Mouse (Mus musculus) erythroblast, embryonic 14.5 days (primary cell): ENCODE data around the gene Iqgap3.

Source experiments
- GATA1 ChIP-seq: IDR thresholded peaks from 2 replicates; pipeline ENCODE4 v1.6.1; 2012; ENCODE audit warnings: low read length, inconsistent platforms, mixed read lengths
- TAL1 ChIP-seq: IDR thresholded peaks from 3 replicates; pipeline ENCODE4 v1.6.1; 2012; ENCODE audit warnings: low read length, inconsistent platforms, mixed read lengths

DNA sequence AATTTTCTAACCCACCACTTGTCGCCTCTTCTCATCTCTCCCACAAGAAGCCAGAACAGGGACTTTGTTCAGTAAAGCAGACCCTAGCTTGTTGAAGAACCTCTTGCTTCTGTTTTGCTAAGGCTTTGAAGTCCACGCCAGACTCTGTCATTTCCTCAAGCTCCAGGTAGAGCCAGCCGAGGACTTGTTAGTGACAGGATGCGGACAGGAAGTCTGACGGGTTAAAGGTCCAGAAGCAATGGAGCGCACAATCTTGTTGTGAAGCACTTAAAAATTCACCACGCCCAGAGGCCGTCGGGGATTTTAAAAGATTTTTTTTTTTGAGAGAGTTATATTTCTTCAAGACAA is 59.6 kb downstream of the Iqgap3 start:
- TF ChIP-seq GATA1 (no peak), TAL1 (no peak)
